Mouse (Mus musculus) heart, postnatal 0 days (tissue): ENCODE data around the gene Zgpat.

ENCODE experiments used
- CTCF ChIP-seq: IDR thresholded peaks from 2 replicates; pipeline ENCODE4 v1.5.1; 2016; ENCODE audit warnings: antibody characterized with exemption, control low read depth, low read depth
- EP300 ChIP-seq: IDR thresholded peaks from 2 replicates; pipeline ENCODE4 v1.6.1; 2016; ENCODE audit warnings: antibody characterized with exemption, low read depth

GRCm38 (mm10) chr2:181356780-181357179 is 7.9 kb upstream of the Zgpat start:
- TF ChIP-seq EP300 = no peak
- no peak for TF ChIP-seq CTCF
